Mouse (Mus musculus) splenic B cell, adult 2 months (primary cell): ENCODE data around the gene Dffa.

Experiments used
- DNase-seq: peaks from one replicate; pipeline ENCODE4 v3.0.0-alpha.2; 2011; ENCODE audit warnings: low read depth, low spot score
- H3K27me3 ChIP-seq: 2 replicates; pipeline ENCODE4 v1.6.1; 2012; ENCODE audit warnings: mild to moderate bottlenecking, low read length, moderate library complexity, mixed read lengths; ENCODE audit not compliant: control insufficient read depth, poor library complexity, insufficient read depth, severe bottlenecking
- H3K36me3 ChIP-seq: 2 replicates; pipeline ENCODE4 v1.6.1; 2012; ENCODE audit warnings: mild to moderate bottlenecking, low read length, moderate library complexity, mixed read lengths; ENCODE audit not compliant: control insufficient read depth, poor library complexity, insufficient read depth, severe bottlenecking

Dffa gene

DNA sequence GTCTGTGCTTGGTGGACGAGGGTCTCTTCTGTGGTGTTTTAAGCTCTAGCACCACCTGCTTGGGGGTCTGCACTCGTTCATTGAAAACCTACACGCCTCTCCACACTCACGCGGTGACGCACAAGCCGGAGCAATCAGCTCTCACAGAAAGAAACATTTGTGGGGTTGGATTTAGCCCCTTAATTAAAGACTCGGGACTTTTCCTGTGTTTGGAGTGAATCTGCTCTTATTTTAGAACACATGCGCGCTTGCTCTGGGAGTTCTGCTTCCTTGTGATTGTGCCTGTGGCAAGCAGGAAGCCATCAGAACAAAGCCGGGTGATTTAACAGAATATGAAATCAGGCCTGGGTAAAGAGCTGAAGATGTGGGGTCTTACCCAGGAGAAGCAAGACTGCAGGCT is 22.7 kb downstream of the Dffa start, which contains the start of gene Cort:
Cort (minus strand) TSS at position 101 of the 400 bp plus-strand sequence.
- no peak for DNase-seq
- Histone ChIP-seq H3K27me3 (no peaks in the 10 kb centered on the region), H3K36me3 (no peaks in the 10 kb centered on the region)

DNA sequence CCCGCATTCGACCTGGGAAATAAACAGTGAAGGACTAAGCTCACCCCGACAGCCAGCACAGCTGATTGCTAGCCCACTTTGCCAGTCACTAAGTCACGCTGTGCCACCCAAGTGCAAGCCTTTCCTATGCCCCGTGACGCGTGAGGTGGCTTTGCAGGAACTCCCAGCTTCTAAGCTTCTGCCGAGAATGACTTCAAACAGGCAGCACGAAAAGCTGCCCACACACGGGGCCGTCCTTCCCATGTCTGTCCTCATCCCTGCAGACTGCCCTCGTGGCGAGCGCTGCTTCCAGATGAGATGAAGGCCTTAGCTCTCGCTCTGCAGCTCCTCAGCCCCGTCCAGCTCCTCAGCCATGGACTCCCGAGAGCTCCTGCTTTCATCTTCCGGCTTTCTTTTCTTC is 24.5 kb downstream of the Dffa start:
- no peak for DNase-seq
- Histone ChIP-seq H3K27me3 (no peaks in the 10 kb centered on the region), H3K36me3 (no peaks in the 10 kb centered on the region)

DNA sequence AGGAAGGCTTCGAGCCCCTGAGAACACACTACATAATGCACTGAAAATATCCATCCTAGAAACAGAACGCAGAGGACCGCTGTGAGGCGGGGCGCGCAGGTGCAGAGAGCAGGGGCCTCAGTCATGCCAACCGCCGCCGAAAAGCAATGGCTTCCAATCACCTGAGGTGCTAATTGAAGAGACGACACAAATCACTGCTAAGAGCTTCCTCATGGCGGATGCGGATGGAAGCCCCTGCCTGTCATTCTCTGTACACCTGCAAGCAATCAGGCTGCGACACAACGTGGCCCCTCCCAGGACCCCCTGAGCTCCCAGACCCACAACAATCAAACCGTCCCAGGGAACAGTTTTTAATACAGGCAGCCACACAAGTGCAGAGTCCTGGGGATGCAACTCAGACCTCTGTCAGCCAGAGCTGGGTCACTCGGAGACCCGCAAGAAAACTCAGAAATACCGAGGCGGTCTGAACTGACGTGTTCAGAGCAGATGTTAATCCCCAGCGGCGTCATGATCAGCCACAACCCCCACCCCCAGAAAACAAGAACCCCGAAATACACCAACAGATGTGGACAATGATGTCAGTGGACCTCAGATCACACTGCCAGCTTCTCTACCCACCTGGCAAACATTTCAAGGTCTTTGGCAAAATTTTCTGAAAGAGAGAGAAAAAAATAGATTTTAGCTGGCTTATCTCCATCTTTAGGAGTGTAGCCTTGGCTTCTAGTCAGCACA is 27.2 kb downstream of the Dffa start:
- DNase-seq = peak; percentile 40
- no peaks in the 10 kb centered on the region for H3K36me3 ChIP-seq
- H3K27me3 ChIP-seq = no peaks in the 10 kb centered on the region

DNA sequence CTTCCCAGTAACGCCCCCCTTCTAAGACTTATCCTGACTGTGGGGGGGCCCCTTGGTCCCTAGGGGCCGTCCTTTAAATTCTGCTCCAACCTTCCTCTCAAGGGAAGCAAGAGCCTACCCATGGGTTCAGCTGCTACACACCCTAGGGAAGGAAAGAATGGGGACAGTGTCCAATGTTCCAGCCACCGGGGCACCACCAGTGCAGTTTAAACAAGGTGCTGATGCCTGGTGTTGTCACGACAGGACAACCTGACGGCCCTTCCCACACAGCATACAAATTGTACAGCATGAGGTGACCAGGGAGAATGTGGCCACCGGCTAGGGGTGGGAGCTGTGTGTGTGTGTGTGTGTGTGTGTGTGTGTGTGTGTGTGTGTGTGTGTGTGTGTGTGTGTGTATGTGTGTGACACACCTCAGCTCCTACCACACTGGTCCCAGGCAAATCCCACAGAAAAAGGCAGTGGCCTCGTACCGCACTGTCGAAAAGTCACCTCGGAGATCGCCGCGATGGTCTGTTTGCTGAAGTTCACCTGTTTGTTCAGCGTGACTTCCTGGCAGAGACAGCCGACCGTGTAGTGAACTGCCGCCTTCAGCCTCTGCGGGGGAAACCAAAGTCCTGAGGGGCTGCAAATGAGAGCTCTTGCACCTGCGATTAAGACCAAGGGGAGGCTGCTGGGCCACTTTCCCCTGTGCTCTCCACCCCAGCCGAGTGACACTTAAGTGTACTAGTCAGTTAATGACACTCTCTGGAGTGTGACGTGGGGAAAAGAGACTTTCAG is 28.0 kb downstream of the Dffa start:
- DNase-seq = peak; percentile 73
- Histone ChIP-seq H3K36me3 (no peaks in the 10 kb centered on the region), H3K27me3 (0 out of 2 replicates have a peak, but pooled peaks cover 1% of the 10 kb centered on the region)

DNA sequence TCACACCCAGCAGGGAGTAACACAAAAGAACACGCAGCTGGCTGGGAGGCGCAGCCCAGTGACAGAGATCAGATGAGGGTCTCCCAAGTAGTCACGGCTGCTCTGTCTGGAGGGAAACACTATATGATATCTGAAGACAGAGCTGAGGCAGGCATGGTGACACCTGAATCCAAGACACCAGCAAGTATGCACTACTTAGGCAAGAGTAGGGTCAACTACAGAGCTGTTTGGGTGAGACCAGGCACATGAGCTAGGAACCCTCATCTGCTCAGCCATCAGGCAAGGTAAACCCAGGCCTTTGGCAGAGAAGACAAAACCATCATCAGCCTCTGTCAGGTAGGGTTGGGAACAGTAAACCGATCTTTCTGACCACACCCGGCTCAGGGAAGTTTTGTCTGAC is 29.4 kb downstream of the Dffa start:
- DNase-seq = no peak
- Histone ChIP-seq H3K36me3 (no peaks in the 10 kb centered on the region), H3K27me3 (0 out of 2 replicates have a peak, but pooled peaks cover 1% of the 10 kb centered on the region)

DNA sequence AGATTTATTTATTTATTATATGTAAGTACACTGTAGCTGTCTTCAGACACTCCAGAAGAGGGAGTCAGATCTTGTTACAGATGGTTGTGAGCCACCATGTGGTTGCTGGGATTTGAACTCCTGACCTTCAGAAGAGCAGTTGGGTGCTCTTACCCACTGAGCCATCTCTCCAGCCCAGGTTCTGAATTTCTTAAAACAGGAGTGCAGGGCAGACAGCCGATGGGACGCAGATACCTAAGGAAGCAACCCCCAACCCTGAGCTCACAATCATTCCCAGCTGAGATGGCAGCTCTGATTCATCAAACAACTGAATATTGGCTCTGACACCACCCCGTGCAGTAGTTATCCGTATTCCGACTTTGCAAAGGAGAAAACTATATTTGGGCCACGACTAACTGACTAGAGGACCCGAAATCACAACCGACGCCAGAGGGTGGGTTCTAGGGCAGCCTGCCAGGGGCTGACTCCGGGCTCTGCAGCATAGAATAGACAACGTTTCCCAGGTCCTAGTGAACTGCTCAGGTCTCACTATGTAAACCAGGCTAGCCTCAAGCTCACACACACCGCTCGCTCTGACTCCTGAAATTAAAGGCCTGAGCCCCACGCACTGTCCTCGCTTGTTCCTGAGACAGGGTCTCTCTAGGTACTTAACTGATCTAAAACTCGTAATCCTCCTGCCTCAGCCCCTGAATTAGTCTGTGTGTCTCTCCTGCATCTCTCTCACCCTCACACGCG is 32.3 kb downstream of the Dffa start:
- no peaks in the 10 kb centered on the region for H3K36me3 ChIP-seq
- 0 out of 2 replicates have a peak, but pooled peaks cover 1% of the 10 kb centered on the region for H3K27me3 ChIP-seq
- no peak for DNase-seq

DNA sequence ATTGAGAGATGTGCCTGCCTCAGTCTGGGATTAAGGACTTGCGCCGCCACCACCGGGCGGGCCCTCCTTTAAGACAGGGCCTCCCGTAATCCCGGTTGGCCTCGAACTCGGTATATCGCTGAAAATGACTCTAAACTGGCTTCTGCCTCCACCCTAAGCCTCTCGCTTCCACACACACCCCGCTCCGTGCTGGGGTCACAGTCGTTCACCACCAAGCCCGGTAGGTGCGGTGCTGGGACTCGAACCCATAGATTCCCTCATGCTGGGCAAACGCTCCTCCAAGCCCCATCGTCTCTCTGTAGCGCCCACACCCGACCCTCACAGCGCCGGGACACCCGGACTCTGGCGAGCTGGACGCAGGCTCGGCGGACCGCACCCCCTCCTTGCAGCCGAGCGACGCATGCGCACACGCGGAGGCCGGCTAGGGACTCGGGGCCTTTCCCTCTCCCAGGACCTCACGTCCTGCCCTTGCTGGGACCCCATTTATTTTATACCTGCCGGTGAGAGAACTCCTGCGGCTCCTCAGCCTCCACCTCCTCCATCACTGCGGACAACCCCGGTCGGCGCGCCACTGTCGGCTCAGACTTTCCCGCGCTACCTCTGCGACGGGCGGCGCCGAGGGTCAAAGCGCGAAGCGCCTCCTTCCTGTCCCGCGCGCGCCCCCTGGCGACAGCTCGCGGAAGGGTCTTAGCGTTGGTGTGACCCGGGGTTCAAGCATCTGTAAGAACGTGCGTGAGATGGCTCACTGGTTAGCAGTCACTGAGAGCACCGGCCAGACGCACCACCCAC is 33.2 kb downstream of the Dffa start, which contains the start of gene Cenps:
Cenps (minus strand) TSS at position 648 of the 789 bp plus-strand sequence.
- no peaks in the 10 kb centered on the region for H3K36me3 ChIP-seq
- H3K27me3 ChIP-seq = 0 out of 2 replicates have a peak, but pooled peaks cover 1% of the 10 kb centered on the region
- peak; percentile 93 for DNase-seq

DNA sequence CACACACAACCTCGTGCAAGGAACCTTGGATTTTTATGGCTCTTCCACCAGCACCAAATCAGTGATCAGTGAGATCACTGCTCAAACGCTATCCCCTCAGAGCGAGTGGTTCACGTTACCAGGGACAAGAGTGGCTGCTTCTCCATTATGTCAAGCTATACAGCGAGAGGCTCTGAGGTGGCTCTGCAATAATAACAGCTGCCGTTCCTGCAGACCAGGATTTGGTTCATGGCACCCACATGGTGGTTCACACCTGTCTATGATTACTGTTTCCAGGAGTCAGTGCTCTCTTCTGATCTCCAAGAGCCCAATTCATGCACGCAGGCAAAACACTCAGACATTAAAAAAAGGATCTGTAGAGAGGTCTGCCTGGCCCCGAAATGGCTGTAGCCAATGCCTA is 34.6 kb downstream of the Dffa start:
- H3K27me3 ChIP-seq = 0 out of 2 replicates have a peak, but pooled peaks cover 1% of the 10 kb centered on the region

DNA sequence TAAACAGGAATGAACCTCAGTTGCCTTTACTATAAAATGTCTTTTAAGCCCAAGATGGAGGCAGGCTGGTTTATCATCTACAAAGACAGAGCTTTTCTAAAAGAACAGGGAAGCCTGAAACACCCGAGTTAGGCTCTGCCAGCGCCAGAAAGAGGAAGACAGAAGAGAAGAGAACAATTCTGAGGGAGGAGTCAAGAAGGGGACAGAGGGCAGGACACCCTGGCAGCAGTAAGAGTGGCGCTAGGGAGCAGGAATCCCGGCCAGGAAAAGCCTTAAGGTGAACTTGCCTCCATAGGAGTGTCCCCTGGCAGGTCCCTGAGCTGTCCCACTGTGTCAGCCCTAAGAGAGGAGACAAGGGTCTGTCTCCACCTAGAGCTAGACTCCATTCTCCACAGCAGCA is 39.6 kb downstream of the Dffa start:
- no peaks in the 10 kb centered on the region for H3K36me3 ChIP-seq
- DNase-seq = no peak

More for the DNA sequence above, 34.6 kb downstream of the Dffa start:
- no peak for DNase-seq
- H3K36me3 ChIP-seq = no peaks in the 10 kb centered on the region

DNA sequence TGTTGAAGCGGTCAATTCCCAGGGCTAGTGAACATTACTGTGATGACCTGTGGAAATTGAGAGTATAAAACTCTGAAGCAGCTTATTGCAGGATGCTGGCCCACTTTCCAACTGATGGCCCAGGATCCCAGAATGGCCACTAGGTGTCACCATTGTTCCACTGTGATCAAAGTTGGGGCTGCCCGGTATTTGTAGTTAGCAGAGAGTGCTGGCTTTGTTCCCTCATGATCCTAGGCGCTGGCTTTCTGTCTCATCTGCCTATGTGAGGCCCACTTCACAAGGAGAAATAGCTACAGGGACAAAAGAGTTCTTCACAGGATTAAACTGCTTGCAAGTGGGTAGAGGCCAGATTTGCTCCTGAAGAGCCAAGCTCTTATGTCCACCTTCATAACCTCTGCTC is 40.5 kb downstream of the Dffa start:
- DNase-seq = peak; percentile 89
- H3K36me3 ChIP-seq = no peaks in the 10 kb centered on the region
- H3K27me3 ChIP-seq = no peaks in the 10 kb centered on the region

More for the DNA sequence above, 39.6 kb downstream of the Dffa start:
- no peaks in the 10 kb centered on the region for H3K27me3 ChIP-seq

DNA sequence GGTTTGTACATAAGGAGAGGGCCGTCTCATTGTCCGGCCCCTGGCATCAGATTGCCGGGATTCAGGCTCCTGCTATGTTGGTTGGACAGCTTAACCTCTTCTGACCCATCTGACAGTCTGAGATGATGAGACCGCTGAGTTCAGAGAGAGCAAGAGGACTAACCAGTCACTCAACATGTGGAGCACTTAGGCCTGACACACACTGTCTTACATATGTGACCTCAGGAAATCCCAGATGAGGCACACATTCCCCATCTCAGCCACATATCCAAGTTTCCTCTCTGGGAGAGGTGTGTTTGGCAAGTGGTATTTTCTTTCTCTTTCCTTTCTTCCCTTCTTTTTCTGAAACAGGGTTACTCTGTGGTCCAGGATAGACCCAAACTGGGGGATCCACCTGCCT is 41.2 kb downstream of the Dffa start:
- no peak for DNase-seq
- no peaks in the 10 kb centered on the region for H3K27me3 ChIP-seq
- no peaks in the 10 kb centered on the region for H3K36me3 ChIP-seq

DNA sequence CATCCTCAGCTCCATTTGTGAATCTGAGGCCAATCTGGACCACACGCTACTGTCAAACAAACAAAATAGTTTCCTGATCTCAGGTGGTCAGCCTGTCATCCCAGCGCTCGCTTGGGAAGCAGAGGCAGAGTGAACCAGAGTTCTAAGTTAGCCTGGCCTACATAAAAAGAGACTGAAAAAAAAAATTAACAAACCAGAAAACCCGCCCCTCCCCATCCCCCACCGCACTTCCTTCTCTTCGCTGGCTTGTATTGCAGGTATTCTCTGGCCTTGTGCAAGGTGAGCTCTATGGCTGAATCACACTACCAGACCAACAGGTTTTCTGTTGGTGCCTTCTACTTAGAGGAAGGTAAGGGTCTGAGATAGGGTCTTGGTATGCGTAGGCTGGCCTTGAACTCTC is 43.6 kb downstream of the Dffa start:
- H3K36me3 ChIP-seq = peaks cover 6% of the 10 kb centered on the region; the same call in 1 of the 2 replicates
- H3K27me3 ChIP-seq = no peaks in the 10 kb centered on the region
- no peak for DNase-seq

DNA sequence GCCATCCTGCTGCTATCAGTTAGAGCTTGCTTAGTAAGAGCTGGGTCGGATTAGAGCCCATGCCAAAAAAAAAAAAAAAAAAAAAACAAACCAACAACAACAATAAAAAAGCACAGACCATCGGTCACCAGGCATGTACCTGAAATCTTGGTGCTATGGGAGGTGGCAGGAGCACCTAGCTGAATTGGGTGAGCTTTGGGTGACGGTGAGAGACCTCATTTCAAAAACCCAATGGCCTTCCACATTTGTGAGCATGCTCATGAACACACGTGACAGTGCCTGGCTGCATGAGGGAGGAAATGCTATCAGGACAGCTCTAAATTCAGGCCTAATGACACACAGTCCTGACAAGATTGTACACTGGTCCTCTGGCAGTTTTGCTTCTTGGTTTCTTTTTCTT is 44.1 kb downstream of the Dffa start:
- peaks cover 6% of the 10 kb centered on the region; the same call in 1 of the 2 replicates for H3K36me3 ChIP-seq
- DNase-seq = no peak
- no peaks in the 10 kb centered on the region for H3K27me3 ChIP-seq

DNA sequence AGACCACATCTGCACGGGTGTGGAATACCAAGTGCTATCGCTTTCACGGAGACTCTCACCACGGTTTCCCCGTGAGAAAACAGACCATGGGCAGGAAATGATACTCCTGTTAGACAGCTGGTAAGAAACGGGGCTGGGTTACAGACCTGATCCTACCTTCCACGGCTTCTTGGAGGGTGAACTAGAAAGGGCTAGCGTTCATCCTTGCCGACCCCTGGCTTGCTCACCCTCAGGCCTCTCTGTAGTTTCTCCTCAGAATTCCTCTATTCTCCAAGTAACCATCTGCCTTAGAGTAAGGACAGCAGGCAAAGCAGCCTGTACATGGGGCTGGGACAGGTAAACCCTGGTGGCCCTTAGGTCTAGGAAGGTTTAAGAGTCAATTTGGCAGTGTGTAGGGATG is 45.2 kb downstream of the Dffa start:
- DNase-seq = no peak
- H3K36me3 ChIP-seq = peaks cover 6% of the 10 kb centered on the region; the same call in 1 of the 2 replicates
- H3K27me3 ChIP-seq = no peaks in the 10 kb centered on the region
